15 mouse cellular contexts compared by ENCODE assay signal in genomic region chr9:64532711-64533242, GRCm38 (mm10).
DNase-seq lines count a peak whose midpoint lies in the region; ATAC-seq lines count a peak whose summit lies in the region.
"Had no signal": no experiment of that assay in that cellular context is flagged by ENCODE, and none has a peak within 500 bp of the region (broad histone marks: within the 10 kb centered on the region; RNA-seq: fewer than 3 reads in every experiment).

No protein-coding gene starts in this region.

- WGBS in liver, embryonic 11.5 days, result 31% methylated on average over 4 of the region's 4 CpGs

- H3K4me2 ChIP-seq in liver, embryonic 11.5 days, result 0 out of 2 replicates have a peak overlapping the region, but pooled peaks have one; percentile 13
- H3K4me2 ChIP-seq: hindbrain, embryonic 15.5 days; kidney, embryonic 15.5 days had no signal

- H3K27ac ChIP-seq in liver, embryonic 11.5 days (ENCODE audit: low read depth, low read length), result peak overlapping the region; percentile 66
- H3K27ac ChIP-seq: hindbrain, embryonic 15.5 days; kidney, embryonic 15.5 days had no signal

- H3K9ac ChIP-seq in liver, embryonic 11.5 days (ENCODE audit: low read depth, low read length), result no peak overlapping the region
- H3K9ac ChIP-seq: hindbrain, embryonic 15.5 days; kidney, embryonic 15.5 days; midbrain, embryonic 15.5 days had no signal

- DNase-seq in spleen, adult 12 weeks (ENCODE audit: low spot score), result peak; percentile 25
- DNase-seq in spleen, postnatal 14 days (ENCODE audit: low spot score in 2 of 2), result no peak
- peak; percentile 69 for DNase-seq in c-Kit-positive CD71-positive TER-119-positive erythroid progenitor cells, embryonic 14.5 days (ENCODE audit: low spot score)
- DNase-seq in liver, embryonic 11.5 days (ENCODE audit: low spot score), result peak; percentile 44
- DNase-seq in retina, postnatal 1 day, result peak; percentile 43
- no peak for DNase-seq in gastrocnemius, postnatal 10 days
- DNase-seq in thymus, postnatal 25 days, result no peak
- DNase-seq: adrenal gland, postnatal 25 days; heart, adult 11 months; layer of hippocampus, adult 9-11 months; thymus, adult 2 months had no signal

- peaks cover 18% of the 10 kb centered on the region for H3K4me1 ChIP-seq in liver, embryonic 11.5 days (replicated peaks; ENCODE audit: control insufficient read depth, insufficient read depth, low read length)

- H3K36me3 ChIP-seq in liver, embryonic 11.5 days (ENCODE audit: control insufficient read depth, insufficient read depth, low read length), result no peaks in the 10 kb centered on the region
- H3K36me3 ChIP-seq: hindbrain, embryonic 15.5 days; kidney, embryonic 15.5 days; midbrain, embryonic 15.5 days had no signal

- no peak for ATAC-seq in liver, embryonic 11.5 days (replicated peaks; ENCODE audit: low FRiP score)
- ATAC-seq: CD4-positive, CD25-positive, alpha-beta regulatory T cell, adult 4 months had no signal

- no peaks in the 10 kb centered on the region for H3K9me3 ChIP-seq in liver, embryonic 11.5 days (ENCODE audit: control insufficient read depth, low read length)
- H3K9me3 ChIP-seq: hindbrain, embryonic 15.5 days; kidney, embryonic 15.5 days; midbrain, embryonic 15.5 days had no signal

- no peaks in the 10 kb centered on the region; the same call in 1 of the 2 replicates for H3K27me3 ChIP-seq in liver, embryonic 11.5 days (replicated peaks; ENCODE audit: control insufficient read depth, insufficient read depth, low read length)
- H3K27me3 ChIP-seq: hindbrain, embryonic 15.5 days; midbrain, embryonic 15.5 days had no signal

- H3K4me3 ChIP-seq in liver, embryonic 11.5 days (ENCODE audit: low read depth, low read length), result no peak overlapping the region
- H3K4me3 ChIP-seq: hindbrain, embryonic 15.5 days; kidney, embryonic 15.5 days; midbrain, embryonic 15.5 days had no signal

Comparison
In these comparisons a context has a peak if more than half of its experiments do, and no peak if none do; other contexts are left out.
1. DNase-seq: peak in spleen, adult 12 weeks (single experiment), c-Kit-positive CD71-positive TER-119-positive erythroid progenitor cells, embryonic 14.5 days (single experiment), liver, embryonic 11.5 days (single experiment) and retina, postnatal 1 day (single experiment); none in spleen, postnatal 14 days (0 of 2), gastrocnemius, postnatal 10 days (single experiment) and thymus, postnatal 25 days (single experiment).